Mouse (Mus musculus) G1E (cell line): ENCODE measurements around the gene Csf1.

ENCODE experiments used
- CTCF ChIP-seq: IDR thresholded peaks from 2 replicates; pipeline ENCODE4 v1.5.1; 2012; ENCODE audit warnings: low read depth, low read length, inconsistent platforms, mixed read lengths
- GATA1 ChIP-seq: IDR thresholded peaks from 2 replicates; pipeline ENCODE4 v1.6.1; 2012; ENCODE audit warnings: borderline replicate concordance, low read length, inconsistent platforms, mixed read lengths
- GATA2 ChIP-seq: IDR thresholded peaks from 2 replicates; pipeline ENCODE4 v1.6.1; 2012; ENCODE audit warnings: low read depth, low read length, inconsistent platforms, borderline replicate concordance
- POLR2AphosphoS5 ChIP-seq: IDR thresholded peaks from 2 replicates; pipeline ENCODE4 v1.6.1; 2012; ENCODE audit warnings: low read depth, low read length, inconsistent platforms; ENCODE audit not compliant: insufficient replicate concordance
- TAL1 ChIP-seq: conservative IDR thresholded peaks from 2 replicates; pipeline ENCODE4 v1.6.1; 2012; ENCODE audit warnings: low read depth, low read length, inconsistent platforms, mixed read lengths

DNA sequence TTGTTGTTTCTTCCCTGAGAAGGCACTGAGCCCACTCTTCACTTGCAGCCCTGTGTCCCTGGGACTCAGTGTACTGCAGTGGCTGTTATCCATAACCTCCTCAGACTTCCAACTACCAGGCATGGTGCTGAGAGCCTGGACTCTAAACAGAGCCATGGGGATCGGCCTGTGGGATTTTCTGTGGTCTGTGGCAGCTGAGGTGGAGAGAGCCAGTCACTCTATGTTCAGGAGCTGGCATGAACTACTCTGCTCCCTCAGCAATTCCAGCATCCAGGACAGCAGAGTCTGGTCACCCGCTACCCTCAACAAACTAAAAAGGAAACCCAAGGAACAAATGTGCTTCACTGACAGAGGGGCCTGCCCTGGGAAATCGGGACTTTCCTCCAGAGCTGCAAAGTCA lies 20.8 kb downstream of the Csf1 start:
- TF ChIP-seq CTCF (no peak), TAL1 (no peak), GATA1 (no peak), POLR2AphosphoS5 (no peak), GATA2 (no peak)
